Mouse (Mus musculus) spleen, adult 2 months (tissue): ENCODE measurements at regions not wholly inside any gene's neighbourhood (a gene's known extent, or its start where the extent isn't known, plus 50 kb on each side); places are given as distances from the start of the nearest gene placed in this dataset.

Experiments used
- CTCF ChIP-seq: fragments of 200-500 bp; IDR thresholded peaks from 2 replicates; pipeline ENCODE4 v1.5.1; 2011; ENCODE audit warnings: mild to moderate bottlenecking, inconsistent platforms; ENCODE audit not compliant: insufficient read depth, insufficient read length, insufficient replicate concordance; ENCODE audit errors: extremely low read depth
- POLR2A ChIP-seq: fragments of 200-500 bp; IDR thresholded peaks from 2 replicates; pipeline ENCODE4 v1.6.1; 2011; ENCODE audit warnings: low read depth, low read length, inconsistent platforms

GRCm38 (mm10) chr6:139132083-139132679, 369.6 kb downstream of the Rergl start:
- no peak for TF ChIP-seq CTCF
- no peak for TF ChIP-seq POLR2A
